Mouse (Mus musculus) stomach, adult 2 months (tissue): ENCODE data around the gene Olfr418. TPM values are rescaled to one million over a fixed set of nuclear protein-coding genes. Genes with fewer than 3 reads are reported as not detected.

Source experiments
- polyA plus RNA-seq: library from polyadenylated mRNA; depleted of rRNA; stranded (reverse); fragments of >200 nt; gene quantifications from 2 replicates; pipeline ENCODE4 v1.2.3, GENCODE M21; 2012; rRNA removed

Olfr418 gene
- polyA plus RNA-seq = not detected in 2 replicates

GRCm38 (mm10) chr1:173265701-173266100 lies at the start of gene Olfr418:
Gene Olfr418, plus strand, starts transcription at chr1:173266001.

GRCm38 (mm10) chr1:173227081-173227480 lies 38.7 kb upstream of the Olfr418 start, which contains the start of gene Fcer1a:
Gene Fcer1a, minus strand, starts transcription at chr1:173227214.

GRCm38 (mm10) chr1:173277677-173278076 lies 11.9 kb downstream of the Olfr418 start, which contains the start of gene Mptx2:
Gene Mptx2, minus strand, starts transcription at chr1:173277777.

Other genes starting within 250 kb of the Olfr418 start
- gene Olfr1408, start 128.6 kb upstream of the Olfr418 start, polyA plus RNA-seq = not detected in 2 replicates
- not detected in 2 replicates for gene Olfr1406, start 75.4 kb upstream of the Olfr418 start, polyA plus RNA-seq
- gene Olfr218, start 68.2 kb upstream of the Olfr418 start, polyA plus RNA-seq = not detected in 2 replicates
- gene Olfr1404, start 53.6 kb upstream of the Olfr418 start, polyA plus RNA-seq = not detected in 2 replicates
- gene Fcer1a, start 38.8 kb upstream of the Olfr418 start, polyA plus RNA-seq = 0.10 TPM in 1 of 2 replicates, not detected in the other
- not detected in 2 replicates for gene Mptx2, start 11.8 kb downstream of the Olfr418 start, polyA plus RNA-seq
- gene Ackr1, start 67.7 kb downstream of the Olfr418 start, polyA plus RNA-seq = 6.8 and 9.9 TPM in 2 replicates
- 0.11 and 0.22 TPM in 2 replicates for gene Aim2, start 84.9 kb downstream of the Olfr418 start, polyA plus RNA-seq
- gene Cadm3, start 101.7 kb downstream of the Olfr418 start, polyA plus RNA-seq = 6.6 and 10.1 TPM in 2 replicates
- 0.06 and 0.08 TPM in 2 replicates for gene Ifi206, start 225.0 kb downstream of the Olfr418 start, polyA plus RNA-seq